Mouse (Mus musculus): Measurements from ENCODE around the gene Gm11027. TPM values are rescaled to one million over a fixed set of nuclear protein-coding genes. Genes with fewer than 3 reads are reported as not detected.

The Gm11027 gene
- polyA plus RNA-seq, 1 experiment from 2014 or later, result not detected

GRCm38 (mm10) chr12:116281427-116282281 lies 6.5 kb downstream of the Gm11027 start:
- Histone ChIP-seq H3K4me2 (ENCODE audit: low read length) (peak overlapping the region; percentile 98), H3K9me3 (replicated peaks; ENCODE audit: control insufficient read depth, low read length) (no peaks in the 10 kb centered on the region), H3K4me1 (ENCODE audit: control insufficient read depth, insufficient read depth, low read length) (peaks cover 10% of the 10 kb centered on the region; the same call in 1 of the 2 replicates), H3K36me3 (ENCODE audit: control insufficient read depth, insufficient read depth, low read length) (no peaks in the 10 kb centered on the region), H3K4me3 (ENCODE audit: low read depth, low read length) (peak overlapping the region; percentile 95), H3K27ac (ENCODE audit: low read depth, low read length) (peak overlapping the region; percentile 93), H3K27me3 (replicated peaks; ENCODE audit: control insufficient read depth, insufficient read depth, low read length) (no peaks in the 10 kb centered on the region), H3K9ac (ENCODE audit: low read length) (peak overlapping the region; percentile 95)
- DNase-seq (ENCODE audit: low spot score), result peak; percentile 54
- WGBS, result under 1% methylated on average over 55 of the region's 55 CpGs
- no peak for ATAC-seq

- H3K4me1 ChIP-seq (ENCODE audit: control insufficient read depth, insufficient read depth, low read length), result peaks cover 10% of the 10 kb centered on the region; the same call in 1 of the 2 replicates
- no peaks in the 10 kb centered on the region for H3K36me3 ChIP-seq (ENCODE audit: control insufficient read depth, insufficient read depth, low read length)
- H3K27ac ChIP-seq (ENCODE audit: low read depth, low read length), result no peak overlapping the region
- ATAC-seq (no peak), DNase-seq (ENCODE audit: low spot score) (no peak)
- H3K4me2 ChIP-seq (ENCODE audit: low read length), result no peak overlapping the region
- H3K4me3 ChIP-seq (ENCODE audit: low read depth, low read length), result no peak overlapping the region
- 96% methylated on average over 2 of the region's 2 CpGs for WGBS
- no peaks in the 10 kb centered on the region for H3K27me3 ChIP-seq (replicated peaks; ENCODE audit: control insufficient read depth, insufficient read depth, low read length)
- no peaks in the 10 kb centered on the region for H3K9me3 ChIP-seq (replicated peaks; ENCODE audit: control insufficient read depth, low read length)
- no peak overlapping the region for H3K9ac ChIP-seq (ENCODE audit: low read length)
Observed at GRCm38 (mm10) chr12:116282856-116283255, 7.7 kb downstream of the Gm11027 start.

GRCm38 (mm10) chr12:116283511-116283910 lies 8.3 kb downstream of the Gm11027 start:
- Histone ChIP-seq H3K27me3 (replicated peaks; ENCODE audit: control insufficient read depth, insufficient read depth, low read length) (no peaks in the 10 kb centered on the region), H3K4me1 (ENCODE audit: control insufficient read depth, insufficient read depth, low read length) (peaks cover 10% of the 10 kb centered on the region; the same call in 1 of the 2 replicates), H3K36me3 (ENCODE audit: control insufficient read depth, insufficient read depth, low read length) (no peaks in the 10 kb centered on the region), H3K4me2 (ENCODE audit: low read length) (no peak overlapping the region), H3K9me3 (replicated peaks; ENCODE audit: control insufficient read depth, low read length) (no peaks in the 10 kb centered on the region), H3K27ac (ENCODE audit: low read depth, low read length) (no peak overlapping the region), H3K4me3 (ENCODE audit: low read depth, low read length) (no peak overlapping the region), H3K9ac (ENCODE audit: low read length) (no peak overlapping the region)
- ATAC-seq (no peak), DNase-seq (ENCODE audit: low spot score) (no peak)
- WGBS, result 90% methylated on average over 2 of the region's 2 CpGs

- DNase-seq (ENCODE audit: low spot score) (no peak), ATAC-seq (no peak)
- Histone ChIP-seq H3K9me3 (replicated peaks; ENCODE audit: control insufficient read depth, low read length) (no peaks in the 10 kb centered on the region), H3K4me2 (ENCODE audit: low read length) (no peak overlapping the region), H3K4me3 (ENCODE audit: low read depth, low read length) (no peak overlapping the region), H3K4me1 (ENCODE audit: control insufficient read depth, insufficient read depth, low read length) (no peaks in the 10 kb centered on the region), H3K36me3 (ENCODE audit: control insufficient read depth, insufficient read depth, low read length) (no peaks in the 10 kb centered on the region), H3K27me3 (replicated peaks; ENCODE audit: control insufficient read depth, insufficient read depth, low read length) (no peaks in the 10 kb centered on the region), H3K27ac (ENCODE audit: low read depth, low read length) (no peak overlapping the region), H3K9ac (ENCODE audit: low read length) (no peak overlapping the region)
- WGBS, result 84% methylated on average over 2 of the region's 2 CpGs
Observed at GRCm38 (mm10) chr12:116293185-116293584, 18.0 kb downstream of the Gm11027 start.

- no peaks in the 10 kb centered on the region for H3K36me3 ChIP-seq (ENCODE audit: control insufficient read depth, insufficient read depth, low read length)
- DNase-seq (ENCODE audit: low spot score) (no peak), ATAC-seq (no peak)
- H3K9me3 ChIP-seq (replicated peaks; ENCODE audit: control insufficient read depth, low read length), result no peaks in the 10 kb centered on the region
- no peaks in the 10 kb centered on the region for H3K27me3 ChIP-seq (replicated peaks; ENCODE audit: control insufficient read depth, insufficient read depth, low read length)
- H3K4me2 ChIP-seq (ENCODE audit: low read length), result no peak overlapping the region
- 81% methylated on average over 4 of the region's 4 CpGs for WGBS
- H3K4me3 ChIP-seq (ENCODE audit: low read depth, low read length), result no peak overlapping the region
- H3K27ac ChIP-seq (ENCODE audit: low read depth, low read length), result no peak overlapping the region
- no peak overlapping the region for H3K9ac ChIP-seq (ENCODE audit: low read length)
- no peaks in the 10 kb centered on the region for H3K4me1 ChIP-seq (ENCODE audit: control insufficient read depth, insufficient read depth, low read length)
Observed at GRCm38 (mm10) chr12:116293599-116294292, 18.6 kb downstream of the Gm11027 start.

GRCm38 (mm10) chr12:116299906-116300305 lies 24.7 kb downstream of the Gm11027 start:
- no peaks in the 10 kb centered on the region; the same call in 1 of the 2 replicates for H3K9me3 ChIP-seq (replicated peaks; ENCODE audit: control insufficient read depth, low read length)
- DNase-seq (ENCODE audit: low spot score) (no peak), ATAC-seq (no peak)
- H3K9ac ChIP-seq (ENCODE audit: low read length), result no peak overlapping the region
- 95% methylated on average over 2 of the region's 2 CpGs for WGBS
- H3K4me2 ChIP-seq (ENCODE audit: low read length), result no peak overlapping the region
- H3K4me3 ChIP-seq (ENCODE audit: low read depth, low read length), result no peak overlapping the region
- no peaks in the 10 kb centered on the region for H3K27me3 ChIP-seq (replicated peaks; ENCODE audit: control insufficient read depth, insufficient read depth, low read length)
- no peaks in the 10 kb centered on the region for H3K36me3 ChIP-seq (ENCODE audit: control insufficient read depth, insufficient read depth, low read length)
- no peaks in the 10 kb centered on the region for H3K4me1 ChIP-seq (ENCODE audit: control insufficient read depth, insufficient read depth, low read length)
- no peak overlapping the region for H3K27ac ChIP-seq (ENCODE audit: low read depth, low read length)

GRCm38 (mm10) chr12:116302181-116302580 lies 27.0 kb downstream of the Gm11027 start:
- no peak for ATAC-seq
- Histone ChIP-seq H3K4me2 (ENCODE audit: low read length) (no peak overlapping the region), H3K9me3 (replicated peaks; ENCODE audit: control insufficient read depth, low read length) (no peaks in the 10 kb centered on the region; the same call in 1 of the 2 replicates), H3K4me3 (ENCODE audit: low read depth, low read length) (no peak overlapping the region), H3K27ac (ENCODE audit: low read depth, low read length) (no peak overlapping the region), H3K36me3 (ENCODE audit: control insufficient read depth, insufficient read depth, low read length) (no peaks in the 10 kb centered on the region), H3K4me1 (ENCODE audit: control insufficient read depth, insufficient read depth, low read length) (no peaks in the 10 kb centered on the region), H3K9ac (ENCODE audit: low read length) (no peak overlapping the region), H3K27me3 (replicated peaks; ENCODE audit: control insufficient read depth, insufficient read depth, low read length) (no peaks in the 10 kb centered on the region)
- no peak for DNase-seq (ENCODE audit: low spot score)

GRCm38 (mm10) chr12:116306042-116306441 lies 30.9 kb downstream of the Gm11027 start:
- no peak overlapping the region for H3K4me3 ChIP-seq (ENCODE audit: low read depth, low read length)
- no peak overlapping the region for H3K27ac ChIP-seq (ENCODE audit: low read depth, low read length)
- no peaks in the 10 kb centered on the region for H3K36me3 ChIP-seq (ENCODE audit: control insufficient read depth, insufficient read depth, low read length)
- no peaks in the 10 kb centered on the region for H3K27me3 ChIP-seq (replicated peaks; ENCODE audit: control insufficient read depth, insufficient read depth, low read length)
- H3K9me3 ChIP-seq (replicated peaks; ENCODE audit: control insufficient read depth, low read length), result no peaks in the 10 kb centered on the region; the same call in 1 of the 2 replicates
- DNase-seq (ENCODE audit: low spot score), result no peak
- 67% methylated on average over 1 of the region's 1 CpGs for WGBS
- H3K4me2 ChIP-seq (ENCODE audit: low read length), result no peak overlapping the region
- H3K9ac ChIP-seq (ENCODE audit: low read length), result no peak overlapping the region
- H3K4me1 ChIP-seq (ENCODE audit: control insufficient read depth, insufficient read depth, low read length), result no peaks in the 10 kb centered on the region
- no peak for ATAC-seq

GRCm38 (mm10) chr12:116307870-116308269 lies 32.7 kb downstream of the Gm11027 start:
- Histone ChIP-seq H3K27ac (ENCODE audit: low read depth, low read length) (no peak overlapping the region), H3K9me3 (replicated peaks; ENCODE audit: control insufficient read depth, low read length) (no peaks in the 10 kb centered on the region), H3K4me2 (ENCODE audit: low read length) (no peak overlapping the region), H3K4me1 (ENCODE audit: control insufficient read depth, insufficient read depth, low read length) (no peaks in the 10 kb centered on the region), H3K27me3 (replicated peaks; ENCODE audit: control insufficient read depth, insufficient read depth, low read length) (no peaks in the 10 kb centered on the region), H3K36me3 (ENCODE audit: control insufficient read depth, insufficient read depth, low read length) (no peaks in the 10 kb centered on the region), H3K4me3 (ENCODE audit: low read depth, low read length) (no peak overlapping the region), H3K9ac (ENCODE audit: low read length) (no peak overlapping the region)
- no peak for DNase-seq (ENCODE audit: low spot score)
- no peak for ATAC-seq
- WGBS, result 89% methylated on average over 3 of the region's 3 CpGs
